Mouse (Mus musculus) cerebellum, postnatal 25 days (tissue): ENCODE measurements around the gene Adi1.

Experiments used
- DNase-seq, 2 experiments: peaks; one replicate each; pipeline ENCODE4 v3.0.0; 2021; ENCODE audit warnings: mixed read lengths in 2 of 2

Gene Adi1

GRCm38 (mm10) chr12:28675121-28675924 lies at the start of gene Adi1:
TSS of gene Adi1 (plus strand) at chr12:28675231.
- peak; percentile 88 for DNase-seq

GRCm38 (mm10) chr12:28625407-28625806 lies 49.6 kb upstream of the Adi1 start:
- no peak for DNase-seq

GRCm38 (mm10) chr12:28627092-28627491 lies 47.9 kb upstream of the Adi1 start:
- DNase-seq = no peak

GRCm38 (mm10) chr12:28628436-28628835 lies 46.6 kb upstream of the Adi1 start:
- no peak for DNase-seq

- DNase-seq = no peak
These were observed 39.9 kb upstream of the Adi1 start for GRCm38 (mm10) chr12:28635058-28635534.

GRCm38 (mm10) chr12:28635535-28636476 lies 39.2 kb upstream of the Adi1 start, which contains the start of gene Rps7:
TSS of gene Rps7 (minus strand) at chr12:28635953.
- DNase-seq = peak; percentile 94

GRCm38 (mm10) chr12:28636543-28636942 lies 38.5 kb upstream of the Adi1 start:
- no peak for DNase-seq

- no peak for DNase-seq
These were observed 36.3 kb upstream of the Adi1 start for GRCm38 (mm10) chr12:28638778-28639177.

GRCm38 (mm10) chr12:28649141-28650110 lies 25.6 kb upstream of the Adi1 start, which contains the start of gene Rnaseh1:
TSS of gene Rnaseh1 (plus strand) at chr12:28649602.
- peak; percentile 91 to 95 for DNase-seq

GRCm38 (mm10) chr12:28662628-28663027 lies 12.4 kb upstream of the Adi1 start:
- no peak for DNase-seq

- DNase-seq = no peak
These were observed 8.3 kb upstream of the Adi1 start for GRCm38 (mm10) chr12:28666734-28667133.

- no peak for DNase-seq
These were observed 7.7 kb upstream of the Adi1 start for GRCm38 (mm10) chr12:28667287-28667686.

- no peak for DNase-seq
These were observed 852 bp upstream of the Adi1 start for GRCm38 (mm10) chr12:28674038-28674720.

- no peak for DNase-seq
These were observed 836 bp downstream of the Adi1 start for GRCm38 (mm10) chr12:28675925-28676209.

GRCm38 (mm10) chr12:28684674-28685073 lies 9.6 kb downstream of the Adi1 start:
- no peak for DNase-seq

- DNase-seq = no peak
These were observed 10.7 kb downstream of the Adi1 start for GRCm38 (mm10) chr12:28685771-28686170.

GRCm38 (mm10) chr12:28686199-28686879 lies 11.3 kb downstream of the Adi1 start:
- DNase-seq = no peak

- no peak for DNase-seq
These were observed 14.0 kb downstream of the Adi1 start for GRCm38 (mm10) chr12:28688996-28689395.

- DNase-seq = no peak
These were observed 15.7 kb downstream of the Adi1 start for GRCm38 (mm10) chr12:28690730-28691129.

GRCm38 (mm10) chr12:28693738-28694137 lies 18.7 kb downstream of the Adi1 start:
- DNase-seq = no peak

GRCm38 (mm10) chr12:28694231-28694630 lies 19.2 kb downstream of the Adi1 start:
- DNase-seq = peak in 1 of 2 experiments; percentile 24
